Mouse (Mus musculus) liver, embryonic 16.5 days (tissue): ENCODE results near the gene Ebp. TPM values are rescaled to one million over a fixed set of nuclear protein-coding genes. Genes with fewer than 3 reads are reported as not detected.

Source experiments
- ATAC-seq: fragments of 200-750 bp; cut with Nextera tagmentation; 2 replicates; pipeline ENCODE4 v1.8.0; 2017; ENCODE audit warnings: low read depth, mild to moderate bottlenecking, moderate number of reproducible peaks, moderate library complexity
- H3K27ac ChIP-seq: fragments of 300-500 bp; sonication (generic); 2 replicates; pipeline ENCODE4 v1.5.1; 2014; ENCODE audit warnings: mild to moderate bottlenecking, low read length
- H3K27me3 ChIP-seq: fragments of 300-500 bp; sonication (generic); 2 replicates; pipeline ENCODE4 v1.6.1; 2014; ENCODE audit warnings: low read depth, low read length, mixed read lengths; ENCODE audit not compliant: control insufficient read depth, insufficient read depth
- H3K36me3 ChIP-seq: fragments of 300-500 bp; sonication (generic); 2 replicates; pipeline ENCODE4 v1.6.1; 2014; ENCODE audit warnings: mild to moderate bottlenecking; ENCODE audit not compliant: control insufficient read depth, insufficient read depth
- H3K4me1 ChIP-seq: fragments of 300-500 bp; sonication (generic); 2 replicates; pipeline ENCODE4 v1.6.1; 2014; ENCODE audit warnings: low read depth, low read length, mixed read lengths; ENCODE audit not compliant: control insufficient read depth
- H3K4me2 ChIP-seq: fragments of 300-500 bp; sonication (generic); 2 replicates; pipeline ENCODE4 v1.6.1; 2014; ENCODE audit warnings: low read depth, low read length, mixed read lengths
- H3K4me3 ChIP-seq: fragments of 300-500 bp; sonication (generic); 2 replicates; pipeline ENCODE4 v1.5.1; 2014; ENCODE audit warnings: low read depth, mild to moderate bottlenecking, low read length
- H3K9ac ChIP-seq: fragments of 300-500 bp; sonication (generic); 2 replicates; pipeline ENCODE4 v1.6.1; 2014; ENCODE audit warnings: low read depth, low read length
- H3K9me3 ChIP-seq: fragments of 300-500 bp; sonication (generic); replicated peaks from 2 replicates; pipeline ENCODE4 v1.6.1; 2016; ENCODE audit warnings: low read length; ENCODE audit not compliant: control insufficient read depth
- WGBS: fragments of 180-500 bp; shearing (Covaris S2); extraction: QIAGEN DNeasy Blood & Tissue Kit; methylation state at CpG from one replicate; pipeline ENCODE4 v1.1.7; 2014; ENCODE audit not compliant: insufficient replicate concordance; 5-methylcytosine and 5-hydroxymethylcytosine counted together
- polyA plus RNA-seq: library from polyadenylated mRNA; unstranded; fragments of >200 nt; fragmentation: Nextera tagmentation; extraction: Ambion mirVana; gene quantifications from 2 replicates; pipeline ENCODE4 v1.2.1, GENCODE M21; 2015

Ebp gene
- polyA plus RNA-seq, 1 experiment from 2014 or later = 90.1 TPM

DNA sequence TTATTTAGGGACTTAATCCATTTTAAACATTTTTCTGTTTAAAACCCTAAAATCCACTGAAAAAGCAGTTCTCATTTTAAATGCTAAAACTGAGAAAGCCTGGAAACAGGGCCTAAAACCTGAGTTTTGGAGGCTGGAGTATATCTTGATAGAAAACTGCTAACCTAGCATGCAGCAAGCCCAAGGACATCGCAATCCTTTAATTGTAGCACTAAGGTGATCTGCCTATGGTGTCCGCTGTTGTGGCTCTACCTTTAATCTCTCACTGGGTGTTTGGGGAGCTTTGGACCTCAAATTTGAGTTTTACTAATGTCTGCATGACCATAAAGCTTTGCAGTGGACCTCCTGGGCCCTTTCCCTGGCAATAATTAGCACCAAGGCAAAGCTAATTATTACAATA is 52.9 kb downstream of the Ebp start:
- no peak overlapping the region for H3K9ac ChIP-seq
- no peak overlapping the region for H3K4me2 ChIP-seq
- peaks cover 36% of the 10 kb centered on the region for H3K36me3 ChIP-seq
- WGBS = 88% methylated on average over 2 of the region's 2 CpGs
- H3K27ac ChIP-seq = no peak overlapping the region
- H3K27me3 ChIP-seq = no peaks in the 10 kb centered on the region
- no peak overlapping the region for H3K4me3 ChIP-seq
- H3K4me1 ChIP-seq = peaks cover 6% of the 10 kb centered on the region
- no peak for ATAC-seq
- no peaks in the 10 kb centered on the region for H3K9me3 ChIP-seq

DNA sequence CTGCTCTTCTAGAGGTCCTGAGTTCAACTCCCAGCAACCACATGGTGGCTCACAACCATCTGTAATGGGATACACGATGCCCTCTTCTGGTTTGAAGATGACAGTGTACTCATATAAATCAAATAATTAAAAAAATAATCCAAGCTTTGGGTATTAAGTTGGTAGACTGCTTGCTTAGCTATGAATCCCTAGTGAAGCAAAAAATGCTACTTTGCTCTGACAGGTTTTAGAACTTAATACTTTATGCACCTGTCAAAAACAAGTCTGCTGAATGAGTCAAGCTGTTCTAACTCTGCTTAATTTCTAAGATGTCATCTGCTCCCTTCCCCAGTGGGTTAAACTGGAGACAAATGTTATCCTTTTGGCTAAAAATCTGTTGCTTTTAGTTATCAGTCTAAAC is 53.8 kb downstream of the Ebp start:
- Histone ChIP-seq H3K4me1 (peaks cover 6% of the 10 kb centered on the region), H3K9me3 (no peaks in the 10 kb centered on the region), H3K27ac (no peak overlapping the region), H3K36me3 (peaks cover 35% of the 10 kb centered on the region), H3K4me3 (no peak overlapping the region), H3K9ac (no peak overlapping the region), H3K4me2 (no peak overlapping the region), H3K27me3 (no peaks in the 10 kb centered on the region)
- 48% methylated on average over 1 of the region's 1 CpGs for WGBS
- ATAC-seq = no peak

DNA sequence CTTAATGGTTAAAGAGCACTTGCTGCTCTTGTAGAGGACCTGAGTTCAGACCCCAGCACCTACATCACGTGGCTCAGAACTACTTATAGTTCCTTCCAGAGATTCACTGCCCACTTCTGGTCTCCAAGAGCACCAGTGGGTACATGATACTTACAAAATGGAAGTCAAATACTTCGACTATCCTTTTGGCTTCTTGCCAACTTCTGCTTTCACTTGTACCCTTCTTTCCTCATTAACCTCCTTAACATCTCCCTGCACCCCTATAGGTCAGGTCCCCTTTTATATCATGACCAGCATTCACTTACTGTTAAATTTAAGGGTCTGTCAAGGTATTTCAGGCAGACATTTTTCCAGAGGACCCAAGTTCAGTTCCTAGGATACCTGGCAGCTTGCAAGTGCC is 57.4 kb downstream of the Ebp start:
- WGBS = 24% methylated on average over 2 of the region's 2 CpGs
- Histone ChIP-seq H3K4me1 (peaks cover 9% of the 10 kb centered on the region), H3K4me2 (no peak overlapping the region), H3K36me3 (peaks cover 12% of the 10 kb centered on the region), H3K4me3 (no peak overlapping the region), H3K27ac (no peak overlapping the region), H3K27me3 (no peaks in the 10 kb centered on the region), H3K9me3 (no peaks in the 10 kb centered on the region), H3K9ac (no peak overlapping the region)
- no peak for ATAC-seq

Other genes starting within 250 kb of the Ebp start
- 11.5 and 12.1 TPM in 2 replicates for gene Hdac6, start 245.6 kb downstream of the Ebp start, polyA plus RNA-seq
- gene Gata1, start 215.4 kb downstream of the Ebp start, polyA plus RNA-seq = 101 and 107 TPM in 2 replicates
- 0.13 and 0.28 TPM in 2 replicates for gene Glod5, start 175.0 kb downstream of the Ebp start, polyA plus RNA-seq
- gene Suv39h1, start 118.8 kb downstream of the Ebp start, polyA plus RNA-seq = 28.6 and 30.1 TPM in 2 replicates
- 1.6 and 1.7 TPM in 2 replicates for gene Was, start 103.0 kb downstream of the Ebp start, polyA plus RNA-seq
- gene Wdr13, start 60.6 kb downstream of the Ebp start, polyA plus RNA-seq = 5.3 and 6.5 TPM in 2 replicates
- 217 and 231 TPM in 2 replicates for gene Rbm3, start 47.6 kb downstream of the Ebp start, polyA plus RNA-seq
- 3.9 and 5.3 TPM in 2 replicates for gene Tbc1d25, start 17.3 kb downstream of the Ebp start, polyA plus RNA-seq
- 1.0 and 1.3 TPM in 2 replicates for gene Porcn, start 13.0 kb upstream of the Ebp start, polyA plus RNA-seq
- 29.3 and 30.7 TPM in 2 replicates for gene Ftsj1, start 58.9 kb upstream of the Ebp start, polyA plus RNA-seq
- 52.6 and 53.9 TPM in 2 replicates for gene Slc38a5, start 77.6 kb upstream of the Ebp start, polyA plus RNA-seq
- not detected in 2 replicates for gene Ssxb10, start 133.9 kb upstream of the Ebp start, polyA plus RNA-seq
- gene Ssxb9, start 173.5 kb upstream of the Ebp start, polyA plus RNA-seq = not detected in 2 replicates
- gene Ssxb1, start 219.8 kb upstream of the Ebp start, polyA plus RNA-seq = not detected in 2 replicates